Mouse (Mus musculus) olfactory bulb, adult 2 months (tissue): ENCODE data around the gene Olfr1368. TPM values are rescaled to one million over a fixed set of nuclear protein-coding genes. Genes with fewer than 3 reads are reported as not detected.

Source experiments
- H3K27ac ChIP-seq: fragments of 200-500 bp; 2 replicates; pipeline ENCODE4 v1.5.1; 2012; ENCODE audit warnings: low read depth, low read length; ENCODE audit not compliant: insufficient read depth
- H3K4me1 ChIP-seq: fragments of 200-500 bp; 2 replicates; pipeline ENCODE4 v1.6.1; 2012; ENCODE audit warnings: low read length; ENCODE audit not compliant: control insufficient read depth, insufficient read depth
- H3K4me3 ChIP-seq: fragments of 200-500 bp; 2 replicates; pipeline ENCODE4 v1.5.1; 2012; ENCODE audit warnings: mild to moderate bottlenecking, low read depth, low read length, moderate library complexity; ENCODE audit not compliant: insufficient read depth
- CTCF ChIP-seq: fragments of 200-500 bp; IDR thresholded peaks from 2 replicates; pipeline ENCODE4 v1.5.1; 2012; ENCODE audit warnings: low read depth, mild to moderate bottlenecking, low read length, moderate library complexity; ENCODE audit not compliant: insufficient read depth
- POLR2A ChIP-seq: fragments of 200-500 bp; IDR thresholded peaks from 2 replicates; pipeline ENCODE4 v1.6.1; 2012; ENCODE audit warnings: mild to moderate bottlenecking, low read depth, low read length, moderate library complexity; ENCODE audit not compliant: insufficient read depth
- WGBS: fragments of 180-500 bp; shearing (Covaris S2); methylation state at CpG from one replicate; pipeline ENCODE4 v1.1.7; 2018; 5-methylcytosine and 5-hydroxymethylcytosine counted together
- polyA plus RNA-seq: library from polyadenylated mRNA; stranded (reverse); fragments of >200 nt; gene quantifications from 2 replicates; pipeline ENCODE4 v1.2.4, GENCODE M21; 2012; ENCODE audit warnings: low replicate concordance; ENCODE audit not compliant: missing spikeins, insufficient read depth, insufficient read length

The Olfr1368 gene
- polyA plus RNA-seq, 1 experiment, result not detected

DNA sequence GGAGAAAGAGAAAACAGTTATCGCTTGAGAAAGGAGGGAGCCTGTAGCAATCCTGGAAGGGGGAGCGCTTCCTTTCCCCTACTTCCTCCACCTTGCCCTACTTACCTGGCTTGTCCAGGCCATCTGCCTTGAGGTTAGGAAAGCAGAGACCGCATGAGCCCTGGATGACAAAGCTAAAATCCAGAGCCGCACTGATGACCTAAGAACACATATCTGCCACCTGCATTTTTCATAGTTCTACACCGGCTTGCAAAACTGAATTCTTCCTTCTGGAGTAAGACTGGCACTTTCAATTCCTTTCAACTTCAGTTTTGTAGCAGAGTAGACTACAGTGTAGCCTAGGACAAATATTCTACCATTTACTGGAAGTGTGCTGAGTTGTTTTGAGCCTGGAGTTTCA, 32.7 kb upstream of the Olfr1368 start:
- Histone ChIP-seq H3K4me1 (peaks cover 7% of the 10 kb centered on the region), H3K4me3 (no peak overlapping the region), H3K27ac (no peak overlapping the region)
- WGBS, result 92% methylated on average over 5 of the region's 5 CpGs
- no peak for TF ChIP-seq POLR2A
- TF ChIP-seq CTCF, result no peak

DNA sequence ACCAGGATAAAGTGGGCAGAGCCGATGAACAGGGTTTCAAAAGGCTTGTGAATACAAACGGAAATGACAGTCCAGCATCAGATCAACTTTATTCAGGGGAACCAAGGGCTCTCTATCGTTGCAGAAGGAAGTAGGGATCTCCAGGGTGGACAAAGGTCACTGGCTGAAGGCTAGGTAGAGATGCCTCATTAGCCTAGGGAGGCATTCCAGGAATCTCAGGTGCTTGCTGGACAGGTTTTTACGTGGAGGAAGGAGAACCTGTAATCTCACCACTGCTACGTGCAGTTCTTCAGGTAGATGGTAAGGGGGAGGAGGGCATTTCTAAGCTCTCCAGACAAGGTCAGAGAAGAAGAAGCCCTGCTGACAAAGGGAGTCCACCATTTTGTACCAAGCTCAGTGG, 32.0 kb upstream of the Olfr1368 start:
- Histone ChIP-seq H3K4me1 (peaks cover 7% of the 10 kb centered on the region), H3K4me3 (no peak overlapping the region), H3K27ac (no peak overlapping the region)
- WGBS, result 73% methylated on average over 5 of the region's 5 CpGs
- TF ChIP-seq CTCF, result no peak
- no peak for TF ChIP-seq POLR2A

DNA sequence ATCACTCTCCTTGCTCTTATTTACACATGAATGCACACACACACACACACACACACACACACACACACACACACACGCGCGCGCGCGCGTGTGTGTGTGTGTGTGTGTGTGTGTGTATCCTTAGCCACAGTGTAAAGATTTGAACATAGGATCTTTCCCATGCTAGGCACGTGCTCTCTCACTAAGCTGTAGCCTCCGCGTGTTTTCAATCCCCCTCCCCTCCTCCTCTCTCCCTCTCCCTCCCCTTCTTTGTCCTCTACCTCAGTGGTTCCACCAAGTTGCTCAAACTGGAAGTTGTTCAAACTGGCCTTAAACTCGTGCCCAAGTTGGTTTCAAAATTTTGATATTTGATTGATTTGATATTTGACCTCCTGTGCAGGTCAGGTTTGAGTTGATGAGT, 31.1 kb upstream of the Olfr1368 start:
- Histone ChIP-seq H3K27ac (no peak overlapping the region), H3K4me1 (peaks cover 1% of the 10 kb centered on the region; the same call in 1 of the 2 replicates), H3K4me3 (no peak overlapping the region)
- 68% methylated on average over 11 of the region's 11 CpGs for WGBS
- TF ChIP-seq CTCF (no peak), POLR2A (no peak)

DNA sequence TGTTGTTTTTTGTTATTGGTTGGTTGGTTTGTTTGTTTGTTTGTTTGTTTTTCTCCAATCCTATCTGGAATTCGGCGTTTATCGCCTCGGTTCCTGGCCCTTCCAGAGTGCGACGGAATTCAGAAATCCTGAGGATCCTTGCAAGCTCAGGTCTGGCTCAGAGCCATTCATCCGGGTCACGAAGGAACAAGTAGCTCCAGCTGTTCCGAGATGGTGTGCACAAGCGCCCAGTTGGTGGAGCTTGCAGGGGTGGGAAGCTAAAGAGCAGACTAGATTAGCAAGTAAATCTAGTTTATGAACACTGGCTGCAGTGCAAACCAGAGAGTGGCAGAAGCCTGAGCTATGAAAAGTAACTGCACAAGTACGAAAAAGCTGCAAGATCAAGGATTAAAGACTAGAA, 27.4 kb upstream of the Olfr1368 start:
- Histone ChIP-seq H3K4me3 (peak overlapping the region; percentile 45), H3K27ac (0 out of 2 replicates have a peak overlapping the region, but pooled peaks have one; percentile 16), H3K4me1 (peaks cover 3% of the 10 kb centered on the region)
- whole genome bisulfite sequencing, result 0% methylated on average over 11 of the region's 11 CpGs
- TF ChIP-seq CTCF (no peak), POLR2A (no peak)

DNA sequence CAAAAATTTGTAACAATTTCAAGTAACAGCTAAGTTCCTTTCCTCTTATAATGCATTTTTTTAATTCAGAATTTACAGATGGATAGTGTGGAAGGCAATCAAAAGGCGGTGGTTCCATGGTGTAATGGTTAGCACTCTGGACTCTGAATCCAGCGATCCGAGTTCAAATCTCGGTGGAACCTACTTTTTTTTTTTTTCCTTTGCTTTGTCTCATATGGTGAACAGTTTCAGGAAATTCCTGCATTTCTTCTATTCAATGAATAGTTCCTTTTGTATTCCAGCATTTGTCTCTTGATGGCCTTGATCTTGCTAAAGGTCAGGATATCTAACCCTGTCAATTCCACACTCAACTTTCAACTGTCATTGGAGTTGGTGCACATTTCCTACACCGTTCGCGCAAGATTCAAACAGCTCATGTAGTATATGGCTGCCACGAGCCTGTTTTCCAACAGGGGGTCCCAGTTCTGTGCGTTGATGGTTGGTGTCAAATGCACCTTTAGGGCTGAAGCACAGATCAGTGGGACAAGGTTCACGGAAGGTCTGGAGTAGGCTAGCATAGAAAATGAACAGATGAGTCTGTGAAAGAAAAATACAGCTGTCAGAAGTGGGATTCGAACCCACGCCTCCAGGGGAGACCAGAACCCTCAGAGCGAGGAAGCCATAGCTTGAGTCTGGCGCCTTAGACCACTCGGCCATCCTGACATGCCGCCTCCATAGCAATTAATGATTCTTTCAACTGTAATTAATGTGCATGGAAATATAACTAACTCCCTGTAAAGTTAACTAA, 26.8 kb upstream of the Olfr1368 start:
- peak overlapping the region; percentile 45 for H3K4me3 ChIP-seq
- no peak overlapping the region for H3K27ac ChIP-seq
- peaks cover 3% of the 10 kb centered on the region for H3K4me1 ChIP-seq
- no peak for TF ChIP-seq CTCF
- TF ChIP-seq POLR2A, result no peak
- WGBS, result under 1% methylated on average over 16 of the region's 16 CpGs

DNA sequence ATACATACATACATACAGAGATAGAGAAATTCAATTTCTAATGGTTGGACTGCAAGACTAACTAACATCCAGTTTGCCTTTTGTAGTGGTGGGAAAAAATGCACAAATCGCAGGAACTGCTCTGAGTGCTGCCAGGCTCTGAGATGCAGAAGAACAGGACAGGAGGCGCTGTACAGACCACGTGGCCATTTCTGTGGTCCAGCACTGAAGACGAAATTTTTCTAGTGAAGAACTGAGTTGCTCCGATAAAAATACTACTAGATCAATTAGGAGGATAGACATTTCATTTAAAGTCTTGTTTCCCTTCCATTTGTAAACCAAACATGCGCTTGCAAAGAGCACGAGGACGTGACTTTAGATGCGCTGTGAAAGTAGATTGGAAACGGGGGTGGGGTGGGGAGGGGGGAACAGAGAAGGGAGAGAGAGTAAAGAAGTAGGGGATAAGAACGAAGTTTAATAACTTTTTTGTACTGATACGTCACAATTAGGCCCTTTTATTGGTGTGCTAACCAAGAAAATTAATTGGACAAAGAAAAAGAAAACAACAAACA, 26.0 kb upstream of the Olfr1368 start:
- no peak for TF ChIP-seq POLR2A
- H3K4me1 ChIP-seq, result peaks cover 3% of the 10 kb centered on the region
- no peak overlapping the region for H3K27ac ChIP-seq
- H3K4me3 ChIP-seq, result peak overlapping the region; percentile 29; the same call in 1 of the 2 replicates
- 3% methylated on average over 12 of the region's 12 CpGs for WGBS

DNA sequence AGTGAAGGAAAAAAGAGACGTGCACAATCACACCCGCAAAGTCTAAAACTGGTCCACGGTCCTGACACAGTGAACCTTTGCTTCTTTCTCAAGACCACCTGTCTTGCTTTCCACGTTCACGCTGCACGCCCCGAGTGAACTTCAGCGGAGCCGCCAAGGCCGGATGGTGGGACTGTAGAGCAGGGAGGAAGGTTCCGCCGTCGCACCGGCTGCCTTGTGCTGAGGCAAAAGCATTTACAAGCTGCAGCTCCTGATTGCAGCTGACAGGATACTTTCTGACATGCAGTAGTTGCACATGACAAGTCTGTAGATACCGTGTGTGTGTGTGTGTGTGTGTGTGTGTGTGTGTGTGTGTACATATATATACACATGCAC, 25.5 kb upstream of the Olfr1368 start:
- WGBS, result 13% methylated on average over 15 of the region's 15 CpGs
- H3K4me1 ChIP-seq, result peaks cover 3% of the 10 kb centered on the region

DNA sequence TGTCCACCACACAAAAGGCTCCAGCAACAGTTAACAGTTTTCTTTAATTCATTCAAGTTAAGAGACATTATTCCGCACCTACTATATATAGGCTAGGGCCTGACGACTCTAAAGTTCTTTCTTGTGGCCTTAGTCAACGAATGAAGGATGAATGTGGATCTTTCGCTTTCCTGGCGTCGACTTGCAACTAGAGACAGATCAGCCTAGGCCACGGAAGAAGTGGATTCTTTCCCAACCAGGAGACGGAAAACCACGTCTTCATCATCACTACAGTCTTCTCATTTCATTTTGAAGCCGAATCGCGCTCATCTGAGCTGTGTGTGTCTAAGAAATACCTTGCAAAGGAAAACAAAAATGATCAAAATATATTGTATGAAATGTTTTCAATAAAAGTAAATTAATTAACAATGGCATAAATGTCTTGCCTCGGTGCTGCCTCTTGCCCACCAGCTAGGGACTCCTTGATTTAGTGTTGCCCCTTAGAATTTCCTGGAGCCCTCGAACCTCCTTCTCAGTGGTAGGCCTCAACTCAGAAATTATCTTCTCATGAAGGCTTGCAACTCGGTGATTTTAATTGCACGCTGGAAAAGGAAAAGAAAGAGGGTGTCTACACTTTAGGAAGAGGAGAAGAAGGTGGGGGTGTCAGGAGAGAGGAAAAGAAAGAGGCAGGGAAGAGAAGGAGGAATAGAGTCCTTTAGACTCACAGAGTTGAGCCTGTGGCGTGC, 24.9 kb upstream of the Olfr1368 start:
- Histone ChIP-seq H3K4me3 (peak overlapping the region; percentile 29), H3K4me1 (peaks cover 3% of the 10 kb centered on the region)
- 67% methylated on average over 17 of the region's 17 CpGs for WGBS

More for the DNA sequence above, 25.5 kb upstream of the Olfr1368 start:
- H3K4me3 ChIP-seq, result peak overlapping the region; percentile 29
- TF ChIP-seq POLR2A (no peak), CTCF (no peak)
- H3K27ac ChIP-seq, result no peak overlapping the region

DNA sequence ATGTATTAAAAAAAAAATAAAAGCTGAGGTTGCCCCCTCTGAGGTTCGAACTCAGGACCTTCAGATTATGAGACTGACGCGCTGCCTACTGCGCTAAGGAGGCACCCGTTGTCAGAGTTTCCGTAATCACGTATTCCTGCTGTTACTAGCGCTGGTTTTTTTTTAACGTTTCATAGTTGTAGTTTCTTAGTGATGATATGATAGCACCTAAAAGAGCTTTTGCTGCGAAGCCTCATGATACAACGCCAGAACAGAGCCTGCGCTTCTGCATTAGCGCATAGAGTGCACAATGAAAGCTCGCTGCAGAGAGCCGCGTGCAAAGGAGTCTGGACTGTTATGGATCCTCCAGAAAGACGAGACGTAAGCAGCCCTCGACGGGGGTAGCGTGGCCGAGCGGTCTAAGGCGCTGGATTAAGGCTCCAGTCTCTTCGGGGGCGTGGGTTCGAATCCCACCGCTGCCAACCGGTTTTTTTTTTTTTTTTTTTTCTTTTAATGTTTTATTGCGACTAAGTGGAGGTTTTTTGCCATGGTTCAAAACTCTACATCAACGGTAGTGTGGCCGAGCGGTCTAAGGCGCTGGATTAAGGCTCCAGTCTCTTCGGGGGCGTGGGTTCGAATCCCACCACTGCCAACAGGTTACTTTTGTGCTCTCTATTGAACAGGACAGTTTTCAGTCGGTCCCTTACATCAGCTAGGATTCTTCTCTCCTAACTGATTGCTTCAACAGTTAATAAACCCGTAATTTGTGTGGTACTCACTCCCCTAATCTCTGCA, 24.2 kb upstream of the Olfr1368 start:
- Histone ChIP-seq H3K4me3 (peak overlapping the region; percentile 50), H3K4me1 (peaks cover 3% of the 10 kb centered on the region), H3K27ac (peak overlapping the region; percentile 65)
- WGBS, result 2% methylated on average over 39 of the region's 39 CpGs
- TF ChIP-seq POLR2A (no peak), CTCF (no peak)

More for the DNA sequence above, 24.9 kb upstream of the Olfr1368 start:
- no peak overlapping the region for H3K27ac ChIP-seq
- TF ChIP-seq CTCF (no peak), POLR2A (no peak)
